Mouse (Mus musculus) naive thymus-derived CD4-positive, alpha-beta T cell, adult 2 months (primary cell): ENCODE measurements around the gene Nlgn2.
A peak's percentile ranks its signal among the peaks of the same experiment; 100 is the strongest.
"Not testable (repeated sequence)": the region's sequence is repeated elsewhere in the genome, so short reads cannot be mapped to it uniquely, and the experiment has no call there.

ENCODE experiments used
- DNase-seq: peaks from one replicate; pipeline ENCODE4 v3.0.0-alpha.2; 2011; ENCODE audit warnings: low read depth

Nlgn2 gene

DNA sequence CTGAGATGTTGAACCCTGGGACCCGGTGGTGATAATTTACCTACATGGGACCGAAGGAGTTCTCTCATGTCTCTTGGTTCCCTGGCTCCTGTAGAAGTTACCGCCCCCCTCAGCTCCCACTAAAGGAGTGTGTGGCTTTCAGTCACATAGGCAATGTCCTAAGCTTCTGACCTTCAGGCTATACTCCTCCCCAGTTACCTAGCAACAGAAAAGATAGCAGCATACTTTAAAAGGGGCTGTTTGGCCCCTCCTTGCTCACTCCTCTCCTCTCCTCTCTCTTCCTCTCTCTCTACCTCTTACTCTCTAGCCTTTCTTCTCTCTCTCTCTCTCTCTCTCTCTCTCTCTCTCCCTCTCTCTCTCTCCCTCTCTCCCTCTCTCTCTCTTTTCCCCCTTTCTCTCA, 26.1 kb upstream of the Nlgn2 start:
- DNase-seq = not testable (repeated sequence)

DNA sequence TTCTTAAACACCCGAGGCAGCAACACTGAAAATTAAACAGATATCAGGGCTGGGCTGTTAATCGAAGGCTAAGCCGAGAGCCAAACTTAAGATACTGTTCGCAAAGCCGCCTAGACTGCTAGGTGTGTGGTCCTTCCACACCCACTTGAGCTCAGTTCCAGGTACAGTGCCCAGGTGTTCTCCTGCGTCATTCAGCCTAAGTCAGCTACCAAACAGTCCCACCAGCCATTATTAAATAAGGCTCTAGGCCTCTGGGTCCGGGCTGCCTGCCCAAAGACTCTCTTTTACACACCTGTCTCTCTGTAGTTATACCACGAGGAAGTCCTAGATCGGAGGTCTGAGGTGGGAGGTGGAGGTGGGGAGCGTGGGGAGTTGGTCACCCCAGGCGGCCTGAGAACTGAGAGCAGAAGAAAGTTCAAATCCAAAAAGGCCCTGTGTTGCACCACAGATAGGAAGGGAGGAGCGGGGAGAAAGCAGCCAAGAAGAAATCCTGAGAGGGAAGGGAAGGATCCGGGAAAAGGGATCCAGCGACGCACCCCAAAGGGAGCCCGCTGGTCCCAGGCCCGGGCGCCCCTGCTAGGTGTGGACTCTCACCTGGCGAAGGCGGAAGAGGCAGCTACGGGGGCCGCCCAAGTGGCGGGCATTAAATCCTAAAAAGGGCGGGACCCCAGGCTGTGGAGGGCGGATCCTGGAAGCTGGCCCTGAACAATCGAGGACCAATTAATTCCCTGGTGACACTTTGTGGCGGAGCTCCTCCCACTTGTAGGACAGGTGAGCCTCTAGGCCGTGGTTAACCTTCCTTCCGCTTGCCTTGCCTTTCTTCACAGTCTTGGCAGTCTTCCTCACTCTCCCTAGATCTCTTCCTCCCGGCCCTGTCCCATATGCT, 20.8 kb upstream of the Nlgn2 start, which contains the start of gene Tnk1:
Gene Tnk1 (minus strand): TSS at position 618 of the 886 bp plus-strand sequence.
- no peak for DNase-seq

DNA sequence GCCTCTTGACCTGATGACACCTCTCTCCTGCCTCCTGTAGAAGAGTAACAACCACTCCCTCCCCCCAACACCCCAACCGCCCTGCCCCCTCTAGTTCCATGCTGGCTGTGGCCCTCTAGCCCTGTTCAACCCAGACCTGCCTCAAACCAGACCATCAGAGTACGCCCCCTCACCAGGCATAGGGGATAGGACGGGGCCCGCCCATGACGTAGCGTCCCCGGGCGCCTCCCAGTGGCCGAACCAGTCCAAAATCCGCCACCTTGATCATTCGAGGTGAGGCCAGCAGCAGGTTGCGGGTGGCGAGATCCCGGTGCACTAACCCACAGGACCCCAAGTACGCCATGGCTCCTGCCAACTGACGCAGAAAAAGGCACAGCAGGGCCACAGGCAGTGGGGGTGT, 17.8 kb upstream of the Nlgn2 start:
- DNase-seq = peak; percentile 54

- peak; percentile 42 for DNase-seq
Observed at GRCm38 (mm10) chr11:69854680-69855079, 17.1 kb upstream of the Nlgn2 start.

- DNase-seq = peak; percentile 43
Observed at GRCm38 (mm10) chr11:69853994-69854393, 16.4 kb upstream of the Nlgn2 start.

- peak; percentile 51 for DNase-seq
Observed at GRCm38 (mm10) chr11:69850754-69851153, 13.2 kb upstream of the Nlgn2 start.

DNA sequence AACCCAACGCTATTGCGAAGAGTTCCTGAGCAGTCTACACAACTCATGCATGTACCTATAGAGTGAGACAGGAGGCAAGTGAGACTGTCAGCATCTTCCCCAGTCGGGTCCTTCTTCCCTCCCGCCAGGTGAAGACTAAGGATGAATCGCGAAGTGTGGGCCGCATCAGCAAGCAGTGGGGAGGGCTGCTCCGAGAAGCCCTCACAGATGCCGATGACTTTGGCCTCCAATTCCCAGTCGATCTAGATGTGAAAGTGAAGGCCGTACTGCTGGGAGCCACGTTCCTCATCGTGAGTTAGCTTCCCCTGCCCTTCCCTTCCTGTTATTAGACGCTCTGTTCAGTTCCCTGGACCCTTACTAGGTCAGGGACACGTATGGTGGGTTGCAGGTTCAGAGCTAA, 12.3 kb upstream of the Nlgn2 start:
- no peak for DNase-seq

- DNase-seq = no peak
Observed at GRCm38 (mm10) chr11:69849128-69849527, 11.5 kb upstream of the Nlgn2 start.

DNA sequence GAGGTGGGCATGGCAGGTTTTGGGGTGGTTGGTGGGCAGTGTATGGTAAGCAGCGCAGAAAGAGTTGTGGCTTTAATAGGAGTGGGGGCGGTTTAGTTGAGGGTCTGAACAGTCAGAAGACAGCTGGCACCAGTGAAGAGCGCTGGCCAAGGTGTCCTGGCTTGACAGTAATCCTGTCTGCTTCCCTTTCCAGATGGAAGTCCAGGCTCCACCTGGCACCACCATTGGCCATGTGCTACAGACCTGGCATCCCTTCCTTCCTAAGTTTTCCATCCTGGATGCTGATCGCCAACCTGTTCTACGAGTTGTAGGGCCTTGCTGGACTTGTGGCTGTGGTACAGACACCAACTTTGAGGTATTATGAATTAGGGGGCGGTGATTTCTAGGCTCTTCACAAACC, 10.4 kb upstream of the Nlgn2 start:
- DNase-seq = no peak

DNA sequence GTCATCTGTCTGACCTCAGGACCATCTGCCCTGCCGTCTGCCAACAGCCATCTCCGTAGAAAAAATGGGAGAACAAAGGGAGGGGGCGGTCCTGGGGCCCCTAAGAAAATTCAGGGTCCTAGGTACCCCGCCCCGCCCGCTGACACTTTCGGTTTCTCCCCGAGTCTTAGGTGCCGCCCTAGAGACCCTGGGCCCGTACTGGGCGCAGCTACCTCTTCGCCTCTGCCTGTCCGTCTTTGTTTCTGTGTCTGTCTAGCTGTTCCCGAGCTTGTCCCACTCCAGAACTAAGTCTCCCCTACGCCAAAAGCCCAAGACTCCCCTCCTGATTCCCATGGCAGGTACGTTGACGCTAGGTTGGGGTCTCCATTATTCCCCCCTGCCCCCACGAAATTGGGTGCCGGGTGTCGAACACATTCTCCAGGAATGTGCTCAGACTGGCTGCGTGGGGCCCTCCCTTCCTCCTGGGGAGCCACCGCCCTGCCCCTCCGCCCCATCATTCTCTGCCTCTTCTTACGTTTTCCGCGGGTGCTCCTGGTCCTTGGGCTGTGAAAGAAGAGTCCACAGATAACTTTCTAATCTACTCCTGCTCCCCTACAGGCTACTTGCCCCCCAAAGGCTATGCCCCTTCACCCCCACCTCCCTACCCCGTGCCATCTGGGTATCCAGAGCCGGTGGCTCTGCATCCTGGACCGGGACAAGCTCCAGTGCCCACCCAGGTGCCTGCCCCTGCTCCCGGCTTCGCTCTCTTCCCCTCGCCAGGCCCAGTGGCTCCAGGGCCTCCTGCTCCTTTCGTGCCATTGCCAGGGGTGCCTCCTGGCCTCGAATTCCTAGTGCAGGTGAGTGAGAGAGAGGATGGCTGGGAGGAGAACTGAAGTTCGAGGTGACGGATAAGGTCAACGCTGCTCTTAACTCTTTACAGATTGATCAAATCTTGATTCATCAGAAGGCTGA, 9.4 kb upstream of the Nlgn2 start:
- no peak for DNase-seq

GRCm38 (mm10) chr11:69846198-69846680, 8.7 kb upstream of the Nlgn2 start, which contains the start of gene Plscr3:
Plscr3 (plus strand) TSS chr11:69846376.
- DNase-seq = peak; percentile 88

DNA sequence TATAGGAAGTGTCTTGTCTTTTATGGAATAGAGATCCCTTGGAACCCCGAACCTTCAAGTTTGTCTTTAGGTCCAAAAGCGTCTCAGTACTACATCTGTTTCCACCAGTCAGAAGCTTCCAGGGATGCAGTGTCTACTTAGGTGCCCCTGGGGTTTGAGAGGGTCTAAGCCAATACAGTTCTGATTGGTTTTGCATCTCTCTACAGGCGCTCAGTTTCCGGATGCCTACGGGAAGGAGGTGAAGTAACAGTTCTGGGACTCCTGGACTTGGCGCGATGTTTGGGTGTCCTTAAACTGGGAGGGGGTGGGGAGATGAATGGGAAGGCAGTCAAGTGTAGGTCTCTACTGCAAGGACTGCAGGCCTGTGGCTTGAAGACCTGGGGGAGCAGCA, 1.1 kb upstream of the Nlgn2 start:
- DNase-seq = no peak

DNA sequence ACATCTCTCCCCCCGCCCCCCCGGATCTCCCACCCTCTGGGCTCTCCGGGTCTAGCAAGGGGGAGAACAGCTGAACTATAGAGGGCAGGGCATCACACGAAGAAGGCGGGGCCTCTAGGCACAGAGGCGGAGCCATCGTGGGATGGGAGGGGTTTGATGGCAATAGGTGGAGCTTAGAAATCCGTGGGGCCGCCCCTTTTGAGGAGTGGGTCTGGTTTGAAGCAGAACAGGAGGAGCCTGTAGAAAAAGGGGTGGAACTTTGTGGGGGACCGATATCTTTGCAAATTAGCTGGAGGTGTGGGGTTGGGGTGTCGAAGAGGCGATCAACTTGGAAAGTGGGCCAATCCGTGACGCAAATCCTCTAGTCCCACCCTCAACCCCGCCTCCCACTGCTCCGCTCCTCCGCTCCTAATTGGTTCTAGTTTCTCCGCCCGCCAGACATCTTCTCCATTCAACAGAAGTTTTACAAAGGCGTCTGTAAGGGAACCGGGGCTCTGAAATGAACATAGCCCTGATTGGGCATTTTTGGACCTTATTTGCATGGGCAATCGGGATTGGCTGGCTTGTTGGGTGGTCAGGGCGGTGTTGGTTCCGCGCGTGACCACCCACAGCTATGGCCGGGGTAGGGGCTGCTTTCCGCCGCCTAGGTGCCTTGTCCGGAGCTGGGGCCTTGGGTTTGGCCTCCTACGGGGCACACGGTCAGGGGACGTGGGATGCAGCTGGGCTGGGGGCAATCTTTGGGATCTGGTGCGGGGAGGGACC, 549 bp upstream of the Nlgn2 start, which contains the start of gene Tmem256:
Gene Tmem256 (plus strand): TSS at position 563 of the 762 bp plus-strand sequence.
- peak; percentile 95 for DNase-seq

DNA sequence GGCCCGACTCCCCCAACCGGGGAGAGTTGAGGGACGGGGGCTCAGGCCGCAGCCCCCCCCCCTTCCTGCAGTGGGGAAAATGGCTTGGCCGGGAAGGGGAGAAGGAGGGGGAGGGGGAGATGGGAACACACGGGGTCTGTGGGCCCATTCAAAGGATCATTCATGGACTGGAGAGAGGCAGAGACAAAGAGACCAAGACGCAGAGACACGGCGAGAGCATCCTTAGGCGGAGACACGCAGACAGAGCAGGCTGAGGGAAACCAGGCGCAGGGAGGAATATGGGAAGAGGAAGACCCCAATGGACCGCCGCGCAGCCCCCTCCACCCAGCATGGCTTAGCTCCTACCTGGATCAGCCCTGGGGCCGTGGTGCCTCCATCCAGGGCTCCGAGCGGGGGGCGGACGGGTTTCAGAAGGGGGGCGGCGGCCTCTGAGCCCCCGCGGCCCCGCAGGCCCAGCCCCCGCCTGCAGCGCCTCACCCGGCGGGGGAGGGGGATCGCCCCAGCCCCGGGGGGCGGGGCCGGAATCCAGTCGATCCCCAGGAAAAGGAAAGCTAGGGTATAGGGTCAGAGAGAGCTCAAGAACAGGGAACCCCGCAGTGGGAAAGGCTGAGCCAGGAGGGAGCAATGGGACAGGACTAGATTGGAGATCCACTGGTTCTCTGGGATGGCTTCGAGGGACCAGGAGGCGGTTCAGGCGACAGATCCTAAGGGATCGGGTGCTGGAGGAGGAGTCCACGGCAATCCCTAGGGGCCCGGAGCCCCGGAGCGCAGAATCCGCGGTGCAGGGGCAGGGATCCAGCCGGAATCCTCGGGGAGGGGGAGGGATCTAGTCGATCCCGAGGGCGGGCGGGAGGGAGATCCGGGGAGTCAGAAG, 644 bp downstream of the Nlgn2 start:
- peak; percentile 42 for DNase-seq

DNA sequence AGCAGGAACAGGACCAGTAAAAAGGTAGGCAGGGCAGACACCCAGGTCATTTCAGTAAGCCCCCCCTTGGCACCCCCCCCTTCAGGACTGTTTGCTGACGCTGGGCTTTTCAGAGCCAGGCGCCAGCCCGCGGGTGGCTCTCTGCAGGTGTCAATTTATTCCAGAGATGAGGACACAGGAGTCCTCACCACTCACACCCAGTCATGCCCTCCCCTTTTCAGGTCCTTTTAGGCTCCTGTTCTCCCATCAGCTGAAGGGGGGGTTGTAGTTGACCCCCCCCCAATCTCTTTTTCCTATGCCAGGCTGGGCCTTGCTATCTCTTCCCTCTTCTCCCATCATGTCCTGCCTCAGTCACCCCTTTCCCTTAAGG, 1.6 kb downstream of the Nlgn2 start:
- DNase-seq = no peak

DNA sequence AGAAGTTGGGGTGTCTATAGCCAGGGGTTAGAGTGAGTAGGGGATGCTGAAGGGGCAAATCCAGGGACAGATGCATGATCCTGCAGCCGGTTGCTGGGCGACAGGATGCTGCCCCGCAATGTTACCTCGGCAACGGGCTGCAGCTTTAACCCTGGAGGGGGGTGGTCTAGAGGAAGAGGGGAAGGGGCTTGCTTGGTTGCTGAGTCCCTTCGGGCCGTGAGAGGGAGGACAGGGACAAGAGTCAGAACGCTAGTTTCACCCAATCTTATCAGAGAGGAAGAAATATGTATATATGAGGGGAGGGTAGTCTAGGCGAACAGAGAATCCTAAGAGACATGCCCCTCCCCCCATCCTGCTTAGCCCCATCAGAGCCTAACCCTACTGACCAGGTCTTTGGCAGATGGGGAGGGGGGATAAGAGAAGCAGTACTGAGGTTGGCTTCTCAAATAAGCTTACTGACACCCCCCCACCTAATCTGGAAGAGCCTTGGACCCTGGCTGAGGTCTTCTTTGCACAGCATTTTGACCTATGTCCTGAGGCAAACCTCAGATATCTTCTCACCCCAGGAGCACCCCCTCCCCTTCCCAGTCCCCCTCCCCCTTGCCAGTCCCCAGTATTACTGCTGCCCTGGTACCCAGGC, 2.1 kb downstream of the Nlgn2 start:
- DNase-seq = no peak

DNA sequence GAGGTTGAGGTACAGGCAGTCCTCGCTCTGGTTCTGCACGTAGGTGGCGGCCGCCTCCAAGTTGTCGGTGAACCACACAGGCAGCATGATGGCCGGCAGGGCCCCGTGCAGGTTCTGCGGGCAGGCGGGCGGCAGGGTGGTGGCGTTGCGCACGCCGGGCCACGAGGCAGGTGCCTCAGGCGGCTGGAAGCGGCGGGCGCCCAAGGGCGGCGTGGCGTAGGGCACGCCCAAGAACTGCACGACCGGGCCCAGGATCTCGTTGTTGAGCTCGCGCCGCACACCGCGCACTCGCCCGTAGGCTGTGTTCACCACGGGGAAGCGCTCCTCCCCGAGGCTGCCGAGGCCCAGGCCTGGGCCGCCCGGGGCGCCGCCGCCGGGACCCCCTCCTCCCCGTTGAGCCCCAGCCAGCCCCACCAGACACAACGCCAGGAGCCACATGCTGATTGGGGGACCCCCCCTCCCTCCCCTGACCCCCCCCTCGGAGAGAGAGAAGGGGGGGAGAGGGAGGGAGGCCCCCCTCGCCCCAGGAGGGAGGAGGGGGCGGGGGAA, 3.5 kb downstream of the Nlgn2 start:
- DNase-seq = peak; percentile 75

GRCm38 (mm10) chr11:69833554-69833953, 4.0 kb downstream of the Nlgn2 start:
- DNase-seq = no peak

DNA sequence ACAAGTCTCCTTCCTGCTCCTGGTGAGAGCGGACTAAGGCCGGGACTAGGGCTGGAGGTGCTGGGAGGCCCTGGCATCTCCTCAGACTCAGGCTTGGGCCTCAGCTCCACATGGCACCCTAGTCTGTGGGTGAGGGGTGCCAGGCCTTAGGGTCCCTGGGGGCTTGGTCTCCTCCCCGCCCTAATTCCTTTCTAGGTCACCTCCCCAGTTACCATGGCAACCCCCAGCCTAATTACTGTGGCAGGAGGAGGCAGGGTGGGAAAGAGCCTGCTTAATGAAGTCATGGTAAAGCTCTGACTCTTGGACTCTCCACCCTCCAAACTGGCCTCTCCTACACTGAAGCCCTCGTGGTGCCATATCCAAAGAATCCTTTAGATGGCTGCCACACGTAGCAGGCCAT, 8.8 kb downstream of the Nlgn2 start:
- DNase-seq = no peak

- DNase-seq = no peak
Observed at GRCm38 (mm10) chr11:69823456-69823855, 14.1 kb downstream of the Nlgn2 start.
